Mouse (Mus musculus) mammary gland, adult 2 months (tissue): ENCODE measurements around the gene Gm44805. TPM values are rescaled to one million over a fixed set of nuclear protein-coding genes. Genes with fewer than 3 reads are reported as not detected.

ENCODE experiments used
- polyA plus RNA-seq: library from polyadenylated mRNA; depleted of rRNA; stranded (reverse); fragments of >200 nt; gene quantifications from 2 replicates; pipeline ENCODE4 v1.2.3, GENCODE M21; 2012; ENCODE audit warnings: low replicate concordance; rRNA removed

Gene Gm44805
- 1.0 TPM in 1 of 2 replicates, not detected in the other for polyA plus RNA-seq

DNA sequence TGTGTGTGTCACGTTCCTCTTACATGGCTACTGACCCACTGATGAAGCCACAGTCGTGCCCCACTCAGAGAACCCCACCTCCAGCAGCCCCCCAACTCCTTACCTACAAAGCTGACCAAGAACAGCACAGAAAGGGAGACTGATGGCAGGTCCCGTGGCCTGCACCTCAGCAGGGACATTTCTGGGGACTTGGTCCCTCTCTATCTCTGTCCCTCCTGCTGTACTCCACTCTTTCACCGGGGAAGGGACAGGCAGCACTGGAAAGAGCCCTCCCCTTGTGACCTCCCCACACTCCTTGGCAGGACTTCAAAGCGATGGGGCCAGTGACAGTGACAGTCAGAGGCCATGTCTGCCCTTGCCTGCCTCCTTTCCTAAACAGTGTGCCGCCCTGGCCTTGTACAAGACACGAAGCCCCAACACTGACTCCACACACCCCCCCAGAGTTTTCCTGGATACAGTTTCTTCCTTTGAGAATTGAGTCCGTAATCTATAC lies at the start of gene Gm44805, which contains the start of gene Apoc4:
TSS of gene Gm44805 (minus strand) at position 222 of the 493 bp plus-strand sequence.
TSS of gene Apoc4 (minus strand) at position 278 of the 493 bp plus-strand sequence.

DNA sequence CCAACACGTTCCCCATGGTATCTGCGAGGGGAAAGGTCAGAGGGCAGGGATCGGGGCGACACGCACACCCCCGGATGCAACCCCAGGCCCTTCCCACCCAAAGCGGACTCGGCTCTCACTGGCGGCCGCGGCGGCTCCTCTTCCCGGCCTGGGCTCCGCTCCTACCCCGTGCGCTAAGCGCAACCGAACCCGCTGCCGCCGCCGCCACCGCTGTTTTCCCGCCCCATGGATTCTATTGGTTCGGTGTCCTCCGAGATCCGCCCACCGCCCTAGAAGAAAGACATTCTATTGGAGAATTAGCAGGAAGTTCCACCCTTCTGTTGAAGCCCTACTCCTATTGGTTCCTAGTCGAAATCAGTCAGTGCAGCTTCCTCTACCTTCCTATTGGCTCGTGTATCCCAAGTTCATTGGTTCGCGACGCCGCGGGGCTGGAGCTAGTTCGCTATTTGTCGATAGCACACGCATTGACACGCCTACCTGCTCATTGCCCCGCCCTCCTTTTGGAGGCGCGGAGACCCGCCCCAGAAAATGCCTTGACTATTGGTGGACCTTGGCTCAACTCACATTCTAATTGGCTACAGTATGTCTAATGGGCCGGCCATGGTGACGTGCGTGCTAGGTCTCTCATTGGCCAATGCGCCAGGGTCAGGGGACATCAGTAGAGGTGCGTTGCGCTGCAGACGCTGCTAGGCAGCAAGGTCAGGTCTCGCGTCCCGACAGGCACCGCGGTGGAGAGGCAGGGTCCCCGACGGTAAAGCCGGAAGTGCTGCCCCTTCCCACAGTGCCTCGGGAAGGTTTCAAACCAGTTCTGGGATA lies 34.2 kb upstream of the Gm44805 start, which contains the start of gene Tomm40:
TSS of gene Tomm40 (minus strand) at position 200 of the 816 bp plus-strand sequence.

GRCm38 (mm10) chr7:19698907-19699826 lies 17.9 kb upstream of the Gm44805 start, which contains the start of gene Apoe:
Apoe (minus strand) TSS chr7:19699188.

DNA sequence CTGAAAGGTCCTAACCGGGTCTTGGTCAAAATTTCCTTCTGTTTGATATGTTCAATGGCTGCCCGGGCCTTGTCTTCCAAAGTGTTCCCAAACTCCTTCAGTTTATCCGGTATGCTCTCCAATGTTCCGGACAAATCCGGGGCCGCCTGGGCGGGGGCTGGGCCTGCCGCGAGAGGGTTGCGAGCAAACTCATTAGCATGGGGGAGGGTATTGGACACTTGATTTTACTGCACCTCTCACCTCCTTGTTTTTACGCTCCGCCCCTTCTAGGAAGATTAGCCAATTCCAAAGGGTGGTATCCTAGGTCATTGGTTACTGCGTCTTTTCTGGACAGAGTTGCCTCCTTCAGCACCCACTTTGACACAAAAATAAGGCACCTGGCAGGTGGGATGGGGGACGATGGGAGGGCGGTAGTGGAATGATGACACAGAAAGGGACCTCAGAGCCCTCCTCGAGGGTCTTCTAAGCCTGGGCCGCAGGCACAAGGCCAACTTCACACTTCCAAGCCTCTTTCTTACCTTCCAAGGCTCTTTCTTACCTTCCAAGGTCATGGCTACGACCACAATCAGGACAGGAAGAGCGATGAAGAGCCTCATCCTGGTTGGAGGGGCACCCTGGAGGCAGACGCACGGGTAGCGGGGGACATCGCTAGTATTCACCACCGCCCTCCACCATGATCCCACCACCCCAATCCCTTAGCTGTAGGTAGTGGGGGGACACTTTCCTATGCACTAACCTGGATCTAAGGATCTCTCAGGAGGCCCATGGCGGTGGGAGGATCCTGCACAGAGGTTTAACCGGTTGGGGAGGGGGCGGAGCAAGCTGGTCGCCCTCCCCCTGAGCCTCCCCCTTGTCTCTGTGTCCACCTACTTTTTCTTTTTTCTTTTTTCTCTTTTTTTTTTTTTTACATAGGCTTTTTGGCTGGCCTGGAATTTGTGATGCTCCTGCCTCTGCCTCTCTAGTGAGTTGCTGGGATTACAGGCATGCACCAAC lies 10.9 kb upstream of the Gm44805 start, which contains the start of gene Apoc1:
TSS of gene Apoc1 (minus strand) at position 788 of the 993 bp plus-strand sequence.

GRCm38 (mm10) chr7:19677872-19678271 lies 3.4 kb downstream of the Gm44805 start, which contains the start of gene Apoc2:
Apoc2 (minus strand) TSS chr7:19677941.

DNA sequence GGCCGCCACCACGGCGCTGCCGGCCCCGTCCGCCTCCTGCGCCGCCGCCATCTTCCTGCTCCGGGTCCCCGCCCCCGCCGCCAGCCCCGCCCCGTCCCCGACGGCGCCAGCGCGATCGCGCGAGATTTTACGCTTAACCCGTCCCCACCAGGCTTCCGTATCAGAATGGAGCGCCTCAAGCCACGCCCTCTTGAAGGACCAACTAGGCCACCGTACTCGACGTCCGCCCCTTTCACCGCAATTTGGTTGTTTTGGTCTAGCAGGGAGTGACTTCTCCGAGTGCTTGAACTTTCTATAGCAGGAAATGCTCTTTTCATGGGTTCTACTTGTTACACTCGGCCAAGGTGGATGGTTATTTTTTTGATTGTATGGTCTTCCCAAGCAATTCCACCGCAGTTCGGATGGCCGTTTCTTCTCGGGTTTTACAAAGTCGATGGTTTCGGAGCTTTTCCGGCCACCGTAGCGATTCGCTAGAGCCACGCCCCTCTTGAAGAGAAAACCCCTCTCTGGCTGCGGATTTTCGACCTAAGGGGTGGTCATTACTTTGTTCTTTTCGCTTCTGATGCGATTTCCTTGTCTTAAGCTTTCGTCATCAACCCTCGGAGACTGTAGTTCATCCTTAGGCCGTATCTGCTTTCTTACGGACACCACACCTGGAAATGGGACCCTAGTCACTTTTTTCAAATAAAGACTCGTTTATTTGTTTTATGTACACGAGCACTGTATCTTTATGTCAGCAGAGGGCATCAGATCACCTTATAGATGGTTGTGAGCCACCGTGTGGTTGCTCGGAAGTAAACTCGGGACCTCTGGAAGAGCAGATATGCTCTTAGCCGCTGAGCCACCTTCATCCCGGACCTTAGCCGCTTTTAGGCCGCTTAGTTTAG lies 16.0 kb downstream of the Gm44805 start, which contains the start of gene Clptm1:
TSS of gene Clptm1 (minus strand) at position 79 of the 887 bp plus-strand sequence.

DNA sequence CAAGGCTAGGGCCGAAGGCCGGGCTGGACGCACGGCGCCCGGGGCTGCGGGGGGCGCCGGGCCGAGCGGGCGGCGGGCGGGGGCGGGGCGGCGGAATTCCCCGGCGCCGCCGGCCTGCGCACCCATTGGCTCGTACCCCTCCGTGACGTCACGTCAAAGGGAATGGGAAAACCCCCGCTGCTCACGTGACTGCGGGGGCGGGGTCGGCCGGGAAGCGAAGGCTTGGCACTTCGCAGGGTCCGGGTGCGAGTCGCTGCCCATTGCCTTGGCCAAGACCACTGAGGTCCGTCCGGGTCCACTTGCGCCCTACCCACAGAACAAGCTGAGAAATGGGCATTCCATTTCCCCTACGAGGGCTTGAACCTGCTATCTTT lies 51.9 kb downstream of the Gm44805 start, which contains the start of gene Relb:
TSS of gene Relb (minus strand) at position 78 of the 374 bp plus-strand sequence.

Other genes with a start within 250 kb of the Gm44805 start
- gene Mark4, start 222.6 kb downstream of the Gm44805 start, polyA plus RNA-seq: 12.6 and 42.6 TPM in 2 replicates
- 6.3 and 7.4 TPM in 2 replicates for gene Exoc3l2, start 218.1 kb downstream of the Gm44805 start, polyA plus RNA-seq
- gene Bloc1s3, start 173.1 kb downstream of the Gm44805 start, polyA plus RNA-seq: 9.1 and 17.1 TPM in 2 replicates
- 73.4 and 149 TPM in 2 replicates for gene Trappc6a, start 173.0 kb downstream of the Gm44805 start, polyA plus RNA-seq
- gene Nkpd1, start 163.6 kb downstream of the Gm44805 start, polyA plus RNA-seq: 1.9 and 3.3 TPM in 2 replicates
- gene Ppp1r37, start 118.3 kb downstream of the Gm44805 start, polyA plus RNA-seq: 75.3 and 137 TPM in 2 replicates
- 6.8 and 16.7 TPM in 2 replicates for gene Zfp296, start 104.1 kb downstream of the Gm44805 start, polyA plus RNA-seq
- 138 and 192 TPM in 2 replicates for gene Gemin7, start 103.8 kb downstream of the Gm44805 start, polyA plus RNA-seq
- 68.1 and 244 TPM in 2 replicates for gene Clasrp, start 76.9 kb downstream of the Gm44805 start, polyA plus RNA-seq
- gene Relb, start 52.0 kb downstream of the Gm44805 start, polyA plus RNA-seq: 40.8 and 101 TPM in 2 replicates
- gene Clptm1, start 16.4 kb downstream of the Gm44805 start, polyA plus RNA-seq: 125 and 164 TPM in 2 replicates
- 1.9 and 2.9 TPM in 2 replicates for gene Apoc2, start 3.5 kb downstream of the Gm44805 start, polyA plus RNA-seq
- 21.1 TPM in 1 of 2 replicates, not detected in the other for gene Apoc4, start 56 bp upstream of the Gm44805 start, polyA plus RNA-seq
- 50.4 and 58.9 TPM in 2 replicates for gene Apoc1, start 11.2 kb upstream of the Gm44805 start, polyA plus RNA-seq
- 2,055 and 4,405 TPM in 2 replicates for gene Apoe, start 17.8 kb upstream of the Gm44805 start, polyA plus RNA-seq
- 62.0 and 84.9 TPM in 2 replicates for gene Tomm40, start 34.0 kb upstream of the Gm44805 start, polyA plus RNA-seq
- gene Nectin2, start 69.1 kb upstream of the Gm44805 start, polyA plus RNA-seq: 45.9 and 65.6 TPM in 2 replicates
- 135 and 154 TPM in 2 replicates for gene Bcam, start 89.6 kb upstream of the Gm44805 start, polyA plus RNA-seq
- gene Cblc, start 115.4 kb upstream of the Gm44805 start, polyA plus RNA-seq: 19.9 and 20.6 TPM in 2 replicates
- gene Bcl3, start 141.3 kb upstream of the Gm44805 start, polyA plus RNA-seq: 75.0 and 218 TPM in 2 replicates
- 0.88 and 1.4 TPM in 2 replicates for gene Gm19345, start 170.6 kb upstream of the Gm44805 start, polyA plus RNA-seq
- 1.6 and 5.1 TPM in 2 replicates for gene Ceacam16, start 179.9 kb upstream of the Gm44805 start, polyA plus RNA-seq
- gene Ceacam19, start 206.5 kb upstream of the Gm44805 start, polyA plus RNA-seq: 0.12 and 0.65 TPM in 2 replicates
- gene Pvr, start 239.7 kb upstream of the Gm44805 start, polyA plus RNA-seq: 12.9 and 18.0 TPM in 2 replicates